Mouse (Mus musculus) heart, postnatal 0 days (tissue): ENCODE results near the gene Dennd5b.

ENCODE experiments used
- CTCF ChIP-seq: IDR thresholded peaks from 2 replicates; pipeline ENCODE4 v1.5.1; 2016; ENCODE audit warnings: antibody characterized with exemption, control low read depth, low read depth
- EP300 ChIP-seq: IDR thresholded peaks from 2 replicates; pipeline ENCODE4 v1.6.1; 2016; ENCODE audit warnings: antibody characterized with exemption, low read depth

DNA sequence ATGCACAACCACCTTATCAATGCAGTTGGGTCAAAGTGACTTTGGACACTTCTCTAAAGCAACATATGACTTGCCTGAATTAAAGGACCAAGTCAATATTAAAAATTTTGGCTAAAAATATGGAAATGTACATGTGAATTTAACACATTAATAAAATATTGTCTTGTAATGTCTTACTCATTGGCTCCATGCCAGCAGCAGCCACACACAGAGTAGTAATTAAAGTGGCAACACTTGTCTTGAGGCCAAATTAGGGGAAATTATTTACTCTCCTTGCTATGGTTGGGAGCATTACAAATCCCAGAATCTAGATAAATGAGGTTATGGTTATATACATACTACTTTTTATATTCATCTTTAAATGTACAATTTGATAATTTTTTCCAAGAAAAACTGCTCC lies 15.5 kb upstream of the Dennd5b start:
- TF ChIP-seq EP300 (no peak), CTCF (no peak)
